Mouse (Mus musculus) olfactory bulb, adult 2 months (tissue): ENCODE results near the gene Dscaml1.

Experiments used
- CTCF ChIP-seq: fragments of 200-500 bp; IDR thresholded peaks from 2 replicates; pipeline ENCODE4 v1.5.1; 2012; ENCODE audit warnings: low read depth, mild to moderate bottlenecking, low read length, moderate library complexity; ENCODE audit not compliant: insufficient read depth
- POLR2A ChIP-seq: fragments of 200-500 bp; IDR thresholded peaks from 2 replicates; pipeline ENCODE4 v1.6.1; 2012; ENCODE audit warnings: mild to moderate bottlenecking, low read depth, low read length, moderate library complexity; ENCODE audit not compliant: insufficient read depth

- TF ChIP-seq CTCF = no peak
- no peak for TF ChIP-seq POLR2A
These were observed 35.1 kb upstream of the Dscaml1 start for GRCm38 (mm10) chr9:45391299-45391698.
